Mouse (Mus musculus) mesoderm, embryonic 11.5 days (tissue): ENCODE measurements around the gene Ndufs3.
"Not testable (repeated sequence)": the region's sequence is repeated elsewhere in the genome, so short reads cannot be mapped to it uniquely, and the experiment has no call there.

Experiments
- DNase-seq: peaks from one replicate; pipeline ENCODE4 v3.0.0-alpha.2; 2012; ENCODE audit warnings: low read depth, low spot score

Ndufs3 gene

DNA sequence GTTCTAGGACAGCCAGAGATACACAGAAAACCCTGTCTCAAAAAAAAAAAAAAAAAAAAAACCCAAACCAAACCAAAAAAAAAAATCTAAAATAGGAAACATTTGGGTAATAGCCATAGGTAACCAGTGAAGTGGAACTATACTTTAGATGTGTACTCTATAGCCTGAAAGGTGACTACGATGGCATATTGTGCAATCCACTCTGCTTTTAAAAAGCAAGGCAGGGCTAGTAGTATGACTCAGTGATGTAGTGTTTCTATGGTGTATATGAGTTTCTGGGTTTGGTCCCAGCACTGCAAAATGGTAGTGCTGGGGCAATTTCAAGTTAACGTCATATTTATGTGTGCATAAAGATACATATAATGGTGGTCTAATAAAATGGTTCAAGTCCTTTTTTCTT, 2.1 kb upstream of the Ndufs3 start:
- no peak for DNase-seq

- no peak for DNase-seq
Observed at GRCm38 (mm10) chr2:90904856-90905224, 213 bp upstream of the Ndufs3 start.

GRCm38 (mm10) chr2:90903398-90903797, 1.2 kb downstream of the Ndufs3 start:
- no peak for DNase-seq

- DNase-seq: not testable (repeated sequence)
Observed at GRCm38 (mm10) chr2:90894299-90894677, 10.3 kb downstream of the Ndufs3 start.

- DNase-seq: no peak
Observed at GRCm38 (mm10) chr2:90893673-90894298, 10.8 kb downstream of the Ndufs3 start.

DNA sequence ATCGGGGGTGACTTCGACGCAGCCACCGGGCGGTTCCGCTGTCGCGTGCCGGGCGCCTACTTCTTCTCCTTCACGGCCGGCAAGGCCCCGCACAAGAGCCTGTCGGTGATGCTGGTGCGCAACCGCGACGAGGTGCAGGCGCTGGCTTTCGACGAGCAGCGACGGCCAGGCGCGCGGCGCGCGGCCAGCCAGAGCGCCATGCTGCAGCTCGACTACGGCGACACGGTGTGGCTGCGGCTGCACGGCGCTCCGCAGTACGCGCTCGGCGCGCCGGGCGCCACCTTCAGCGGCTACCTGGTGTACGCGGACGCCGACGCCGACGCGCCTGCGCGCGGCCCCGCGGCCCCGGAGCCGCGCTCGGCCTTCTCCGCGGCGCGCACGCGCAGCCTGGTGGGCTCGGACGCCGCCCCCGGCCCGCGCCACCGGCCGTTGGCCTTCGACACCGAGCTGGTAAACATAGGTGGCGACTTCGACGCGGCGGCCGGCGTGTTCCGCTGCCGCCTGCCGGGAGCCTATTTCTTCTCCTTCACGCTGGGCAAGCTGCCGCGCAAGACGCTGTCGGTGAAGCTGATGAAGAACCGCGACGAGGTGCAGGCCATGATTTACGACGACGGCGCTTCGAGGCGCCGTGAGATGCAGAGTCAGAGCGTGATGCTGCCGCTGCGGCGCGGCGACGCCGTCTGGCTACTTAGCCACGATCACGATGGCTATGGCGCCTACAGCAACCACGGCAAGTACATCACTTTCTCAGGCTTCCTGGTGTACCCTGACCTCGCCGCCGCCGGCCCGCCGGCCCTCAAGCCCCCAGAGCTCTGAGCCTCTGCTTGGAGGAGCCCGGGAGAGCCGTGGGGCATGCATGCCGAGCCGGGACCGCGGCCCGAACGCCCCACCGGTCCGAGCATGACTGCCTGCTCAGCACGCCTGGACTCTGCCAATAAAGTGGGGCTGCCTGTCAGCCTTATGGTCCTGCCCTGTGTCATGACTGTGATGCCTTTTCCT, 14.8 kb downstream of the Ndufs3 start:
- peak; percentile 80 for DNase-seq

DNA sequence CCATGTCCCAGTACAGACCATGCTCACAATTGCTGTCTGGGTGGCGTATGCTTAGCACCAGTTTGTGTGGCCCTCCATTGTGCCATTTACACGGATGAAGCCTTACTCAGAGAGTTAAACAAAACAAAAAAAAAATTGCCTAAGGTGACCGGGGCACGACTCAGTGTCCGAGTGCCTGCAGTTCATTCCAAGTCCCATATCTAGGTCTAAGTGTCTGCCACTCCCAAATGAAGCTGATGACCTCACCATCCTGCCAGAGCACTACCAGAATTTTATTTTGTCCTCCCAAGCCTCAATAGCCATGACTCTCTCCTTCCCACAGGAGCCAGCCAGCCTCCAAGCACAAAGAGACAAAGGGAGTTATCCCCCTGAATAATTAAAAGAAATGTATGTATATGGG, 17.0 kb downstream of the Ndufs3 start:
- no peak for DNase-seq

DNA sequence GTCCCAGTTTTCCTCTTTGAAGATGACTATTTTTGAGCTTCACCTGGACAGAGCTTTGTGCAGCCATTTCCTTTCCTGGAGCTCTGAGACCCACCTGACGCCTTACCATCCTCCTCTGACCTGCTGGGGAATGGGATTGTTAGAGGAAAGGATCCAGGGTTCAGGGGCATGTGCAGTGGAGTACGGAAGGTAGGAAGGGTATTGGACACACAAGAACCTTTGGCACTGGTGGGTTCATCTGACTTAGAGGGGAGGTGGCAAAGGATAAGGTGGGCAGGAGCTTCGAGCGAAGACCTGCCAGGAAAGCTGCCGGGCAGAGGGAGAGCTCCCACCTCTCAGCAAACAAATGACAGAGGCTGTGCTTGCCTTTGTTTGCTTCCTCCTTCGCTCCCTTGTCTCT, 18.2 kb downstream of the Ndufs3 start:
- no peak for DNase-seq

- peak; percentile 44 for DNase-seq
Observed at GRCm38 (mm10) chr2:90885218-90886041, 19.2 kb downstream of the Ndufs3 start, which contains the start of gene C1qtnf4. C1qtnf4 (plus strand) TSS chr2:90885860.

- DNase-seq: no peak
Observed at GRCm38 (mm10) chr2:90881824-90882223, 22.8 kb downstream of the Ndufs3 start.

GRCm38 (mm10) chr2:90880144-90880785, 24.4 kb downstream of the Ndufs3 start:
- no peak for DNase-seq

- DNase-seq: no peak
Observed at GRCm38 (mm10) chr2:90879419-90879818, 25.2 kb downstream of the Ndufs3 start.

DNA sequence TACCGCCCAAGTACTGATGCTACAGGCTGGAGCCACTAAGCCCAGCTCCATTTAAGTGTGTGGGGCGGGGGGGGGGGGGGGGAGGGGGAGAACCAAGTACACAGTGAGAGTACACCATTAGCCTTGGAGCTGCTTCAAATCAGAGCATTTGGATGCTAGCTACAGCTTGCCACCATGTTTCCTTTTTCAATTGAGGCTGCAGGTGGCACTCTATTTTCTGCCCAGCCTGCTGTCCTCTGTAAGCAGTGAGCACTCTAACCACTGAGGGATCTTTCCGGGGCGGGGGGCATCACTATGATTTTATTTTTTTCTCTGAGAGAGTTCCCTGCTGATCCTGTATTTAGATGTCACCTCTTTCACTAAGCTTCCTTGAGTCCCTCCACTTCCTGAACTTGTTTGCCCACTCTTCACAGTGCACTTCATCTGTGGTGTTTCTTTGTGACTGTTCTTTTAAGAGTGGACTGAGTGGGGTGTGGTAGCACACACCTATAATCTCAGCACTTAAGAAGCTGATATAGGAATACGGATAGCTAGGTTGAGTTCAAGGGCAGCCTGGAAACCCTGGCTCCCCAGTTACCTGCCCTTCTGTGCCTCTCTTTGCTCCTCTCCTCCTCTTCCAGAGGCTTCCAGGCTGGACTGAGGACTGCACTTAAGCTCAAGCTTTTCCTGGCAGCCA, 26.9 kb downstream of the Ndufs3 start:
- no peak for DNase-seq

GRCm38 (mm10) chr2:90875239-90875638, 29.4 kb downstream of the Ndufs3 start:
- no peak for DNase-seq

DNA sequence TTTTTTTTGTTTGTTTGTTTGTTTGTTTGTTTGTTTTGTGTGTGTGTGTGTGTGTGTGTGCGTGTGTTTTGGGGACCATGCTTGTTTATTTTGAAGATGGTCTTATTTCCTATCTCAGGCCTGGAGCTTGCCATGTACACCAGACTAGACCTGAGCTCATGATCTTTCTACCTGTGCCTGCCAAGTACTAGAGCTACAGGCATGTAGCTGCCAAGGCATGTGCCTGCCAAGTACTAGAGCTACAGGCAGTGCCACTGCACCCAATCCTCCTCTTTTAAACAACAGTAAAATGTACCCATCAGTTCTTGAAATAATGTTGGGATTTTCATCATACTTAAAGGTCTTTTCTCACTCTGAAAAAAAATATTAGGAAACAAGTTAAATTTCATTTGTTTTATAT, 30.6 kb downstream of the Ndufs3 start:
- DNase-seq: no peak

- DNase-seq: no peak
Observed at GRCm38 (mm10) chr2:90871180-90871961, 33.3 kb downstream of the Ndufs3 start.

DNA sequence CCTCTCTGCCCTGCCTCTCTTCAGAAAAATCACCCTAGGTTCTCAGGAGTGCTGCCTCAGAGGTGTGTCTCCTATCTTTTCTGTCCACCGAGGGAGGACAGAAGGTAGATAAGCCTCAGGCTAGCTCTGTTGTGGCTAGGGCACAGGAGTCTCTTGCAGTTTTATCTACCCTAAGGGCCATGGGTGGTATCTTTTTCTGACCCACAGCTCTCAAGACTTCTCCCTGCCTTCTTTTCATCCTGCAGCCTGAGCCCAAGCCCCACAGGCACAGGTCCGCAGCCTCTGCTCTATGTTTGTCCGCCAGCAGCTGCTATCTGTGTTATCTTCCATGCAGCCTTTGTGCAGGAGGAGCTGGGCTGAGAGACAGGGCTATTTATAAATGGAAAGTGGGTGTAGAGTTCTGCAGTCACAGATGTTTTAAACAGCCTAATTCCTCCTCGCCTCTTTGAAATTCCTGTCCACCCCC, 34.5 kb downstream of the Ndufs3 start:
- DNase-seq: no peak

GRCm38 (mm10) chr2:90866524-90866923, 38.1 kb downstream of the Ndufs3 start:
- DNase-seq: peak; percentile 79

- no peak for DNase-seq
Observed at GRCm38 (mm10) chr2:90864184-90864583, 40.4 kb downstream of the Ndufs3 start.

- DNase-seq: no peak
Observed at GRCm38 (mm10) chr2:90861486-90861885, 43.1 kb downstream of the Ndufs3 start.
